Mouse (Mus musculus) cerebellum, postnatal 14 days (tissue): ENCODE measurements around the gene E4f1.

Experiments used
- DNase-seq, 2 experiments: peaks; one replicate each; pipeline ENCODE4 v3.0.0; 2021; ENCODE audit warnings: mixed read lengths in 2 of 2

E4f1 gene

GRCm38 (mm10) chr17:24469910-24470602 lies at the start of gene E4f1, which contains the start of gene Pgp:
Gene E4f1, minus strand, starts transcription at chr17:24470313.
Gene Pgp, plus strand, starts transcription at chr17:24470392.
- peak; percentile 100 for DNase-seq

GRCm38 (mm10) chr17:24514270-24515257 lies 44.5 kb upstream of the E4f1 start:
- DNase-seq: no peak

- peak; percentile 85 to 86 for DNase-seq
Measured at GRCm38 (mm10) chr17:24513609-24514008, 43.5 kb upstream of the E4f1 start.

- DNase-seq: peak in 1 of 2 experiments; percentile 55
Measured at GRCm38 (mm10) chr17:24507806-24508460, 37.8 kb upstream of the E4f1 start.

GRCm38 (mm10) chr17:24507129-24507664 lies 37.1 kb upstream of the E4f1 start:
- peak; percentile 35 to 44 for DNase-seq

GRCm38 (mm10) chr17:24506332-24507070 lies 36.4 kb upstream of the E4f1 start:
- DNase-seq: peak; percentile 51 to 57

GRCm38 (mm10) chr17:24505286-24505955 lies 35.3 kb upstream of the E4f1 start:
- DNase-seq: peak; percentile 42 to 53

GRCm38 (mm10) chr17:24504085-24504484 lies 34.0 kb upstream of the E4f1 start:
- DNase-seq: no peak

GRCm38 (mm10) chr17:24502208-24502607 lies 32.1 kb upstream of the E4f1 start:
- no peak for DNase-seq

- peak in 1 of 2 experiments; percentile 8 for DNase-seq
Measured at GRCm38 (mm10) chr17:24496026-24496425, 25.9 kb upstream of the E4f1 start.

GRCm38 (mm10) chr17:24495443-24495842 lies 25.3 kb upstream of the E4f1 start:
- peak; percentile 33 to 42 for DNase-seq

GRCm38 (mm10) chr17:24494627-24495335 lies 24.7 kb upstream of the E4f1 start:
- peak; percentile 76 to 88 for DNase-seq

- DNase-seq: peak in 1 of 2 experiments; percentile 26
Measured at GRCm38 (mm10) chr17:24490399-24490798, 20.3 kb upstream of the E4f1 start.

- DNase-seq: peak in 1 of 2 experiments; percentile 17
Measured at GRCm38 (mm10) chr17:24489265-24490030, 19.3 kb upstream of the E4f1 start.

GRCm38 (mm10) chr17:24488662-24489264 lies 18.6 kb upstream of the E4f1 start:
- peak; percentile 67 for DNase-seq

- DNase-seq: peak; percentile 76 to 77
Measured at GRCm38 (mm10) chr17:24488186-24488661, 18.1 kb upstream of the E4f1 start, which contains the start of gene Caskin1. Gene Caskin1, plus strand, starts transcription at chr17:24488601.

- peak; percentile 57 to 80 for DNase-seq
Measured at GRCm38 (mm10) chr17:24485090-24485860, 15.2 kb upstream of the E4f1 start.

- DNase-seq: no peak
Measured at GRCm38 (mm10) chr17:24483495-24483894, 13.4 kb upstream of the E4f1 start.
